Mouse (Mus musculus) gastrocnemius, postnatal 36 days (tissue): ENCODE measurements at regions not wholly inside any gene's neighbourhood (a gene's known extent, or its start where the extent isn't known, plus 50 kb on each side); places are given as distances from the start of the nearest gene placed in this dataset.

Experiments
- DNase-seq, 2 experiments: peaks; one replicate each; pipeline ENCODE4 v3.0.0; 2022
- intact Hi-C: fragments of 180-260 bp; cut with DNase I; formaldehyde crosslinking; loops from one replicate; pipeline ENCODE4 v1.15.1; 2025

DNA sequence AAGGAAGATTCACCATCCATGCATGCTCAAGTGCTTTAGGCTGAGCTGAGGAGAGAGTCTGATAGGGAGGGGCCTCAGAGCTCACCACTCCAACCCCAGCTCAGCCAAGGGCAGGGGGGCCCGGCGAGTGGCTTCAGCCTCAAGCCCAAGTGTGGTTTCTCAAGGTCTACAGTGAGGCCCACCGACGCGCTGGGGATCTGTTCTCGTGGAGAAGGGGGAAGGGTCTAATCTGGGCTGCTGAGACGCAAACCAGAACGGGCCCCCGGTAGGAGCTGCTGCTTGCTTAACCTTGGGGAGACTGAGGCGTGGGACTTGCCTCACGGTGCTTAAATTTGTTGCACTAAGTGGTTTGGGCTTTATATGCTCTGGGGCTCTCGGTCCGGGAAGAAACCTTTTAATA is 70.9 kb downstream of the Asb1 start:
- intact Hi-C loops: no loop called here
- DNase-seq: no peak

DNA sequence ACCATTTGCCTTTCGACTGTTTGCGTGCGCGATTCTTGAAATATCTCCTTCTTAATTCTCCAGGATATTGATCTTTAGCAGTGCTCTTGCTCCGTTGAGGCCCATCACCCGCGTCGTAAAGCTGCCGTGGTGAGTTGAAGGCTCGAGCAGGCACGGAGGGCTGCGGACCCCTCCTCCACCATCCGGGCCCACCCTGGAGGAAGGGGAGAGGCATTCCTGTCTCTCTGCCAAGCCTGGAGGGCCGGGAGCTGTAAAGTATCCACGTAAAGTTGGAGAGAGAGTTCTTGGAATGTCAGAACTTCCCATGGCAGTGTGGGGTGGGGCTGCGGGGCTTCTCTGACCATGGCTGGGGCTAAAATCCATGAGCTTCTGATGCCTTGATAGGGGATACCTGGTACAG is 71.3 kb downstream of the Asb1 start:
- DNase-seq: no peak
- intact Hi-C loops: no loop called here

- intact Hi-C loops: no loop called here
- no peak for DNase-seq
Measured at GRCm38 (mm10) chr1:91612912-91613311, 72.6 kb downstream of the Asb1 start.

DNA sequence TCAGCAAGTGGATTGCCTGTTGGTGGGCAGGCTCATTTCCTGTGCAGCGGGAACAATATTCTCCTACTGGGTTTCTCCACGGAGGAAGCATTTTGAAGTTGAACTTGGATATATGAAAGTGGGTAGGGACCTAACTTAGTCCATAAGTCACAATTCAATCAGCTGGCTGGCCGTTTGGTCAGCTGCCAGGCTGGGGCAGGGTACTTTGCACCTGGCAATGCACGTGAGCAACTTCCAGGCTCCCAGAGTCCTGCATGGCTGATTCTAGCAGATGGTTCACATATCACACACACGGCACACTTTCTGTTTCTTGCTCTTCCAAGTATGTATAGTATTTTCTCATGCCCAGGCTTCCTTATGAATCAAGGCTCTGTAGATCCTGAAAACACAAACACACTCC is 75.1 kb downstream of the Asb1 start:
- intact Hi-C loops: no loop called here
- DNase-seq: no peak

GRCm38 (mm10) chr1:91618527-91619135 is 78.3 kb downstream of the Asb1 start:
- no peak for DNase-seq
- intact Hi-C loops: no loop called here

GRCm38 (mm10) chr1:91621141-91621540 is 80.8 kb downstream of the Asb1 start:
- intact Hi-C loops: no loop called here
- DNase-seq: no peak

GRCm38 (mm10) chr1:91622874-91623273 is 82.5 kb downstream of the Asb1 start:
- DNase-seq: no peak
- intact Hi-C loops: no loop called here

DNA sequence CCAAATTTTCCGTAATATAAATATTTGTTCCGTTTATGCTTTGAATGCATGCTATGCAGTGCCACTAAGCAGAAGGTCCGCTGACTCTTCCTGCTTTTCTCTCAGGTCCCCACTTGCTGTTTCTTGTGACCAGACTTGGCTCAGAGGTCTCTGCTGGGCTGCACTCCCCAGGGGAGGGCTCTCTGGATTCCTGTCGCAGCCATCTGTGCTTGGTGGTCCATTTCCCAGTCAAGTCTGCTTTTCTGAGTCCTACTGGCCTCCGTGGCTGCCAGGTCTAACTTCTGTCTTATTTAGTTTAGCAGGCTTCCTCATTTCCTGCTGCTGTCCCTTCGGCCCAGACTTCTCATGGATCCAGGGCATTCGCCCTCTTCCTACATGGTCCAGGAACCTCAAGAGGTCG is 83.7 kb downstream of the Asb1 start:
- intact Hi-C loops: no loop called here

GRCm38 (mm10) chr1:91624531-91625300 is 84.4 kb downstream of the Asb1 start:
- intact Hi-C loops: no loop called here
- DNase-seq: no peak

More for the DNA sequence above, 83.7 kb downstream of the Asb1 start:
- no peak for DNase-seq

DNA sequence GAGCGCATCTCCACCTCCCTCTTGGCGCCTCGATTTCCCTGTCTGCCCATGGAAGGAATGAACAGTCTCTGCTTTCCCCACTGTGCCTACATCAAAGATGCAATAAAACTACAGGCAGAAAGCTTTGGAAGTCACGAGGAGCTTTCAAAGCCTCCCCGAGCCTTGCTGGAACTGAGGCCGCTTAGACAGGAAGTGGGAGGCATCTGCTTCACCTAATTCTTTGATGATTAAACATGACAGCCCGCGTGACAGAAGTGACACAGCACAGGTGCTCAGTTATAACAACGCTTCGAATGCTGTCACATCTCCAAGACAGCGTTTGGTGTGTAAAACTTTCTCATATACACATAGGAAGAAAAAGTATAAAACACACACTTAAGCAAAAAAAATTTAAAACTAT is 85.7 kb downstream of the Asb1 start:
- no peak for DNase-seq
- intact Hi-C loops: no loop called here

DNA sequence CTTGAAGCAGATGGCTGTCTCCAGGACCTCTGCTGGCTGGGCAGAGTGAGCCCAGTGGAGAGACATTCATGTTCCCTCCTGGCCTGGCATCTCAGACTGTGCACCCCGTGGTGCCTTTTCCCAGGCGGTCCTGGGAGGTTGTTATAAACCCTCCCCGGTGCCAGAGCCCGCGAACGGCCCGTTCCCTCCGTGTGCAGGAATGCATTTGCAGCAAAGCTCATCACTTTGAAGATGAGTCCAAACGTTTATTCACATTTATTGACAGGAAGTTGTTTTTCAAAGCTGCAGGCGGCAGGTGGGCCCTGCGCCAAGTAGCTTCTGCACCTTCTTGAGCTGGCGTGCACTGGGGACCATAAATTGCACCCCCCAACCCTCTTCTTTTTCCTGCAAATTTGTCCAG is 89.9 kb downstream of the Asb1 start:
- DNase-seq: no peak
- intact Hi-C loops: no loop called here

DNA sequence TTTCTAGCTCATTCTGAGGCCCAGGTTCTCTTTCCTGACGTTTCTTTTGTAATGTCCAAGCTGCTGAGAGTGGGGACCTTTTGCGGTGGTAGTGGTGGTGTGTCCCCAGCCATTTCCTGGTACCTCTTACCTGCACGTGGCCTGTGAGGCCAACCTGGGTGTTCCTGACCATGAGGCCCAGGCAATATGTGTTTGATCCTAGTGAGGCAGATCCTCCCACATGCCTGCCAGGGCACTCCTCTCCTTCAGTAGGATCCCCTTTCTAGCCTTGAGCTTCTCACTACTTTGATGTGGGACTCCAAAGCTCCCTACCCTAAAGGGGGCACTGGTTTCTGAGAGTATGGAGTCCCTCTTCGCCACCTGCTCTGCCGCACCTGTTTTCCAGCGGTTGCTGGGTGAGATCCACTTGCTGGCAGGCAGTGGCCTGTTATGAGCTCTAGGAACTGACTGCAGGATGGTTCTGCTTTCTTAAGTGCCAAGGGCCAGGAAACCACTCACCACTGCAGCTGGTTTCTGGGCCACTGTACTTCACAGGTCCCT is 90.6 kb downstream of the Asb1 start:
- intact Hi-C loops: no loop called here
- DNase-seq: no peak

DNA sequence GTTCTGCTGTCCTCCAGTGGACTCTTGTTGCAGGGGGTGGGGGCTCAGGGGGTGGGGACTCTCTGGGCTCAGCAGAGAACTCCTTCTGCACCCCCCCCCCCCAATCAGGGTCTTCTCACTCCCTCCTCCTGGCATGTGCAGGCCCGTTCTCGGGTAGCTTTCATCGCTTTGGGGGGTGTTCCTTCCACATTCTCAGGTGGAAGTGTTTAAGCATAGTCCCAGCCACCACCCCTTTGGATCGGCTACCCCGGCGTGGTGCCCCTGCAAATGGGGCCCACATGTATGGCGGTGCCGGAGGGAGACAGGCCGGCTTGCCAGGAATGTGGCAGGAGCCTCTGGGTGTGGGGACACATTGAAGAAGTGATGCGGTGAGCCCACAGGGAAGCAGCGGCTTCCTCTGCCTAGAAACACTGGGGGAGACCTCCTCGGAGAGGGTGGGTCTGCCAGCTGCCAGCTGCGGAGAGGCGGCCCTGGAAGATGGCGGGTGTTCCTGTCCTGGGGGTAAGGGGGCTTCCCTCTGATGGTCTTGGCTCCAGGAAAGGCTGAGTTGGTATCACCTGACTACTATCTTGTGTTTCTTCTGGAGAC is 92.7 kb downstream of the Asb1 start:
- no peak for DNase-seq
- intact Hi-C loops: no loop called here

DNA sequence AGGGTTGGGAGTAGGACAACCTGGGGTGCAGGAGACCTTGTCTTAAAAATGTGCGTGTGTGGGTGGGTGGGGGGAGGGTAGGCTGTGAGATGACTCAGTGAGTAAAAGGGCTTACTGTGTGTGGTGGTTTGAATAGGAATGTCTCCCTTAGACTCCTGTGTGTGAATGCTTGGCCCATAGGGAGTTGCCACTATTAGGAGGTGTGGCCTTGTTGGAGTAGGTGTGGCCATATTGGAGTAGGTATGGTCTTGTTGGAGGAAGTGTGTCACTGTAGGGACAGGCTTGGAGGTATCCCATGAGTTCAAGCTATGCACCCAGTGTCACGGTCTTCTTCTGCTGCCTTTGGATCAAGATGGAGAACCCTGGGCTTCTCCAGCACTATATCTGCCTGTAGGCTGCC is 96.2 kb downstream of the Asb1 start:
- intact Hi-C loops: no loop called here
- DNase-seq: no peak

GRCm38 (mm10) chr1:91640551-91640950 is 100.2 kb downstream of the Asb1 start:
- no peak for DNase-seq
- intact Hi-C loops: no loop called here

DNA sequence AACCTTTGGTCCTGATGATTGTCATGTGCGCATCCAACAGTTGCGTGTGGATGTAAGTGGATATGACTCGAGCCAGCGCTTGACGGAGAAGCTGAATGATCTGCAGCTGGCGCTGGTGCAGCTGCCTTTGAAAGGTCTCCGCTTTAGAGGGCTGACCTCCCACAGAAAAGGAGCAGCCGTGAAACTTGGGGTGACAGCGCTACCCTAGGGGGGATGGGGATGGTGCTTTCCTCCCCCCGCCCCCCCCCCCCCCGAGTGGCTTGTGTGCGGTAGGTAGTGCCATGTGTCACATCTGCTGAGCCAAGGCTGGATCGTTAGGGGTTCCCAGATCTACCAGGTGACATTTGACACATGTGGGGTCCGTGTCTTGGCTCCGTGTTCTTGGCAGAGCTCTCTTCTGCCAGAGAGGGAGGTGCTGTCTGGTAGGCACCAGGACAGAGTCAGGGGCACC is 118.7 kb downstream of the Asb1 start:
- intact Hi-C loops: loop anchor here (5.0 kb wide), 1 partner anchor 73 kb away; no protein-coding TSS in a partner anchor
- no peak for DNase-seq

- DNase-seq: no peak
- intact Hi-C loops: loop anchor here (5.0 kb wide), 1 partner anchor 73 kb away; no protein-coding TSS in a partner anchor
Measured at GRCm38 (mm10) chr1:91659486-91659885, 119.1 kb downstream of the Asb1 start.

DNA sequence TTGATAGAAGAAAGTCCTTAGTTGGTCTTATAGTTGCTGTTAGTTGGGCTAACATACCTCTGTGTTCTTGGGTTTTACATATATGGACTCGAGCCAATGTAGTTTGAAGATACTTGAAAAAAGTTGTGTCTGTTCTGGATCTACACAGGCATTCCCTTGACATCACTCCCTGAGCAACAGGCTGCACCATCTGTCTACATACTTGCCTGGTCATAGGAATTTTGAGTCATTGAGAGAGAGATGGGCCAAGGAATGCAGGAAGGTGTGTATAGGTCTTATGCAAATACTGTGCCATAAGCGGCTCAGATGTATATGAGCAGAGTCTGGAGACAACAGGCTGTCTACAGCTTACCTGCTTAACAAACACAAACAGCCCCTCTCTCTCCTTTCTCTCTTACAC is 122.9 kb downstream of the Asb1 start:
- intact Hi-C loops: no loop called here
- DNase-seq: no peak

GRCm38 (mm10) chr1:91664622-91665021 is 124.3 kb downstream of the Asb1 start:
- DNase-seq: no peak
- intact Hi-C loops: no loop called here

DNA sequence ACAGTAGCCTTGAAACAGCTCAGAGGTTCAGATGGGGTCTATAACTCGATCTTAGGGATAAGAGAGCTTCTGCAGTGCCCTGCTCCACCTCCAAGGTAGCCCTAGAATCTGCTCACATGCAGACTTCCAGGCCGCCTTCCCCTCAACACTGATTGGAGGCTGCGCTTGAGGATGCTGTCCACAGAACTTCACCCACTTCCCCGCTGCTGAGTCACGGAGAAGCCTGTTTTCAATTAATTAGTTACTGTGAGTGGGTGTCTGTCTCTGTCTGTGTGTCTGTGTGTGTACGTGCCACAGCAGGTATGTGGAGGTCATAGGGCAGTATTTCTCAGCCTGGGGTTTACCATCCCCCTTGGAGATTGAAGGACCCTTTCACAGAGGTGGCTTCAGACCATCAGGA is 128.2 kb downstream of the Asb1 start:
- intact Hi-C loops: no loop called here

DNA sequence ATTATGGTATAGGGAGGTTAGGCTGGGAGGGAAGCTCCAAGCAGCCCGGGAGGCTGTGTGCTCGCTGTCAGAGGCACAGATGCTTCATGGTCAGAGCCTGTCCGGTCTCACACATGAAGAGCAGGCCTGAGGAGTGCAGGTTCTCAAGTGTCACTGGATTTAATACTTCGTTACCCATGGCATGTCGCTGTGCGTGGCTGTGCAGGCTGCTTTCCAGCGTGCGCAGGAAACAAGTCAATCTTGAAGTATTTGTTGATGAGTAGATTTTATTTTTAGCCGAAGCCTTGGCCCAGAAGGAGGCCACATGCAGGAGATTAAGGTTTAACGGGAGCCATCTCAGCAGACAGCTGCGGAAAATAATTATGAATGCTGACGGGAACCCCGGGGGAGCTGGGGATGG is 130.3 kb upstream of the Twist2 start:
- DNase-seq: no peak
- intact Hi-C loops: no loop called here

More for the DNA sequence above, 128.2 kb downstream of the Asb1 start:
- DNase-seq: no peak
